Mouse (Mus musculus): ENCODE data around the gene Rpl35.

DNA sequence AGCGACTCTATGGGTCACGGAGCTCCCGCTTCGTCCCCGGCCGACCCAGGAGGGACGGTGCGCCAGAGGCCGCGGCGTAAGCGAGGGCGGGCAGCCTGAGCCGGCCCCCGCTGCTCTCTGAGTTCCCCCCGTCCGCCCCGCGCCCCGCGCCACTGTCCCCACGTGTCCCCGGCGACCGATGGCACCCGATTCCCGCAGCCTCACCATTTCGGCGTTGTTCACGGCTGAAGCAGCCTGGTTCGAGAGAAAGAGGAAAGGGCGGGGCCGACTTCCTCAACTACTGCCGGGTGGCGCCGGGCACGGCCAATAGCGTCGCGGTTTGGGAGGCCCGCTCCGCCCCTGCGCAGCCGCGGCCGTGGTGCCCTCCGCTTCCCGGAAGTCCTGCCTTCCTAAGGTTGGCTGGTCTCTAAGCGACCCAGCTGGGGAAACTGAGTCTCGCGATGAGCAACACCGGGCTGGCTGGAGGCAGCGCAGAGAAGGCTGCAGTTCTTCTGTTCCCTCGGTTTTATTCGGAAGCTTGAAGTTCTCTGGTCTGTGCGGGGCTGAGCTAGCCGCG lies 466 bp downstream of the Rpl35 start, which contains the start of gene Arpc5l:
- TF ChIP-seq CTCF (IDR thresholded peaks at IDR 0.05; ENCODE audit: low read depth) (no peak), EP300 (IDR thresholded peaks at IDR 0.05; ENCODE audit: low read depth) (no peak)

Data from liver, embryonic 14.5 days (tissue).